Mouse (Mus musculus) NIH3T3 (cell line): ENCODE measurements around the gene Fam163b.

Experiments
- DNase-seq: peaks from one replicate; pipeline ENCODE4 v3.0.0-alpha.2; 2012; ENCODE audit warnings: low read depth

The Fam163b gene

GRCm38 (mm10) chr2:27086483-27087010, 55.7 kb downstream of the Fam163b start:
- DNase-seq = no peak

GRCm38 (mm10) chr2:27085801-27086200, 56.5 kb downstream of the Fam163b start:
- DNase-seq = peak; percentile 61

- DNase-seq = no peak
Observed at GRCm38 (mm10) chr2:27084963-27085362, 57.3 kb downstream of the Fam163b start.

- DNase-seq = no peak
Observed at GRCm38 (mm10) chr2:27083761-27084475, 58.4 kb downstream of the Fam163b start.

- peak; percentile 72 for DNase-seq
Observed at GRCm38 (mm10) chr2:27079649-27080048, 62.6 kb downstream of the Fam163b start.

GRCm38 (mm10) chr2:27079152-27079584, 63.1 kb downstream of the Fam163b start, which contains the start of gene Adamtsl2:
TSS of gene Adamtsl2 (plus strand) at chr2:27079379.
- DNase-seq = peak; percentile 85

- DNase-seq = no peak
Observed at GRCm38 (mm10) chr2:27078312-27078711, 64.0 kb downstream of the Fam163b start.

GRCm38 (mm10) chr2:27077655-27078244, 64.5 kb downstream of the Fam163b start:
- peak; percentile 42 for DNase-seq

- peak; percentile 56 for DNase-seq
Observed at GRCm38 (mm10) chr2:27075485-27075884, 66.8 kb downstream of the Fam163b start.

GRCm38 (mm10) chr2:27074804-27075203, 67.5 kb downstream of the Fam163b start:
- no peak for DNase-seq

- no peak for DNase-seq
Observed at GRCm38 (mm10) chr2:27073407-27073806, 68.9 kb downstream of the Fam163b start.

- DNase-seq = no peak
Observed at GRCm38 (mm10) chr2:27071978-27072377, 70.3 kb downstream of the Fam163b start, which contains the start of gene Mymk. TSS of gene Mymk (minus strand) at chr2:27072179.

GRCm38 (mm10) chr2:27071137-27071536, 71.2 kb downstream of the Fam163b start:
- peak; percentile 24 for DNase-seq

- no peak for DNase-seq
Observed at GRCm38 (mm10) chr2:27070247-27070813, 72.0 kb downstream of the Fam163b start.

- no peak for DNase-seq
Observed at GRCm38 (mm10) chr2:27069646-27070045, 72.6 kb downstream of the Fam163b start.

- DNase-seq = no peak
Observed at GRCm38 (mm10) chr2:27067996-27068395, 74.3 kb downstream of the Fam163b start.

- DNase-seq = no peak
Observed at GRCm38 (mm10) chr2:27067124-27067523, 75.2 kb downstream of the Fam163b start.
